Mouse (Mus musculus) neural tube, embryonic 10.5 days (tissue): Measurements from ENCODE around the gene Atp5k.

ENCODE experiments used
- DNase-seq: peaks from one replicate; pipeline ENCODE4 v3.0.0-alpha.2; 2017; ENCODE audit warnings: low spot score; ENCODE audit errors: extremely low spot score

The Atp5k gene

GRCm38 (mm10) chr5:108433804-108434587, at the start of gene Atp5k:
Gene Atp5k, minus strand, starts transcription at chr5:108434448.
- DNase-seq, result peak; percentile 88

DNA sequence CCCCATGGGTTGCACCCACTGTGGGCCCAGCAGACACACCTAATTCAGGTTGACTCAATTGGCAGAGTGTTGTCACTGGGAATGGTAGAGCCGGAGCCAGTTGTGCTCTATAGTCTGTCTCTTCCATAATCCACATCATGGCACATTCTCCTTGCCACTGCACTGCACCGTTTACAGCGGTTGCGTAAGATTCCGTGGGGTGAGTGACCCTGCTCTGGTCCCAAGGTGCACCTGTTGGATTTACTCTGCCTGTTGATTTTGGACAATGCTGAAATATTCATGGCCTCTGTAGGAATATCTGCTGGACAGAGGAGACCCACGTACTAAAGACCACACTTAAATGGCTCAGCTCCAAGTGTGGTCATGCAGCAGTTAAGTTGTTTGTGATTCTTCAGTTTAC, 48.8 kb upstream of the Atp5k start:
- no peak for DNase-seq

GRCm38 (mm10) chr5:108475977-108476376, 41.7 kb upstream of the Atp5k start:
- DNase-seq, result no peak

- DNase-seq, result no peak
Measured at GRCm38 (mm10) chr5:108473737-108474136, 39.5 kb upstream of the Atp5k start.

- DNase-seq, result no peak
Measured at GRCm38 (mm10) chr5:108469617-108470016, 35.4 kb upstream of the Atp5k start.

- DNase-seq, result no peak
Measured at GRCm38 (mm10) chr5:108466647-108467046, 32.4 kb upstream of the Atp5k start.

DNA sequence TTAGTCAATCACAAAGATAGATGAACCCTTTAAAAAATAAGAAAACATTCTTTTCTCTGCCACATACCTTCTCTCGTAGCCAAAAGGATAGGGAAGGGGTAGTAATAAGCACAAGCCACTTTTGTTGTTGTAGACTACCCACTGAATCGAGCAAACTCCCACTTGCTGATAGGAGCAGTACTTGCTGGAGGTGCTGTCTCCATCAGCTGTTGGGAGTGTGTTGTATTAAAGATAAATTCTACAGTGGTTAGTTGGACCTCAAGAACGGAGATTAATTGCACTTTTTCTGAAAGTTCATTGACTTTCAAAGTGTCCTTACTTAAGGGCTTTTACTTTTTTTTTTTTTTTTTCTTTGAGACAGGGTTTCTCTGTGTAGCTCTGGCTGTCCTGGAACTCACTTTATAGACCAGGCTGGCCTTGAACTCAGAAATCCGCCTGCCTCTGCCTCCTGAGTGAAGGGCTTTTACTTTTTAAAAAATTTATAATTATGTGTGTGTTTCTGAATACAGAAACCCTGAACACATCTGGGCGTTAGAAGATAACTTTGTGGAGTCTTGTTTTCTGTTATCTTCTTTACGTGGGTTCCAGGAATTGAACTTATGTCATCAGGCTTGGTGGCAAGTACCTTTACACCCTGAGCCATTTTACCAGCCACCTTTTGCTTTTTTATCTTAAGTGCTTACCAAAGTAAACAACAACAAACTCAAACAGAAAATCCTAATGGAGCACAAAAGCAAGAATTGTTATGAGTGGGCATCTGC, 31.1 kb upstream of the Atp5k start:
- DNase-seq, result no peak

DNA sequence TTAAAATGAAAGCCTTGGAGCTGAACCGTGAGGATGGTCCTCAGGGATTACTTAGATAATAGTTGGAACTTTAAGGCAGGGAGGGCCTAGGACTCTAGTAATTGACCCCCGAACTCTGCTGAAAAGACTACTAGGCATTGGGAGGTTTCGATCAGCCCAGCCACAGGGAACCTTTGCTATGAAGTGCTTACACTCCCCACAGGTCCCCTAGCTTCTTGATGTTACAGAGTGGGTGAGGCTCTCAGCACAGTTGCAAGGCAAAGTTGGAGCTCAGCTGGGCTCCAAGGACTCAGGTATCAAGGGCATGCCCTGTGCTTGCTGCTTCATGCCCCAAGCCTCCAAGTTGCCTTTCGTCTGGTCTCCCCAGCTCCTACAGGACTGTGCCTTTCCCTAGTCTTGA, 28.2 kb upstream of the Atp5k start:
- no peak for DNase-seq

DNA sequence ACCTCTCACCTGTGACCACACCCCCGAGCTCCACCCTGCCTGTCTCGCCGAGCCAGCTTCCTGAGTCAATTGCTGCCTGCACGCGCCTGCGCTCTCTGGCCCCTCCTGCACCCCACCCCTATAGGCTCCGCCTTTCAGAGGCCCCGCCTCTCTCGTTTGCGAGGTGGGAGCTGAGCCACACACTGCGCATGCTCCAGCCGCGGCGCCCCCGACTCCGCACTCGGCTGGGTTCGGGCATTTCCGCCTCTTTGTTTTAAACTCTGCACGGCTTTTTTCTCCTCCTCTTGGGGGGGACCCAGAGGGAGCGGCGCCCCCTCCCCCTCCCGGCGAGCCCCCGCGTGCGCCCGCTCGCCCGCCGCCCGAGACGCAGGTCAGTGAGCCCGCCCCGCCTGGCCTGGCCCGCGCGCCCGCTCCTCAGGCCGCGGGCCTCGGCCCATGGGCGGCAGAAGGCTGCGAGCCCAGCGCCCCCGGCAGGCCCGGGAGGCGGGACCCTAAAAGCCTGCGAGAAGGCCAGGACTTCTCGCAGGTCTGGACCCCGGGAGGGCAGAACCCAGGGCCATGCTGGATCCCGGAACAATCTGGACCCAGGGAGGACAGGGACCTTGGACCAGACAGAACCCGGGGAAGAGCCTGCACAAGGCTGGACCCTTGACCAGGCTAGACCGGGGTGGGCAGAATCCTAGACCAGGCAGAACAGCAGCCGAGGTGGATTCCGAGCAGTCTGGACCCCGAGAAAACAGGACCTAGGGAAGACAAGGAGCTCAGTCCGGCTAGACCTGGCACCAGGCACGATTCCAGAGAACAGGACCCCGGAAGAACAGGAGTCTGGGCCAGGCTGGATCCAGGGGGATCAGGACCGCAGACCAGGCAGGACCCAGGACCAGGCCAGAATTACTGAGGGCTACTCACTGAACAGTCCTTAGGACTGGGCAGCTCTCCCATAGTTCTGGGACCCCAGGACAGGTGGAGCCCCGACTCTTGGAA, 27.1 kb upstream of the Atp5k start, which contains the start of gene Pcgf3:
Gene Pcgf3, plus strand, starts transcription at position 151 of the 984 bp plus-strand sequence.
- DNase-seq, result peak; percentile 96

DNA sequence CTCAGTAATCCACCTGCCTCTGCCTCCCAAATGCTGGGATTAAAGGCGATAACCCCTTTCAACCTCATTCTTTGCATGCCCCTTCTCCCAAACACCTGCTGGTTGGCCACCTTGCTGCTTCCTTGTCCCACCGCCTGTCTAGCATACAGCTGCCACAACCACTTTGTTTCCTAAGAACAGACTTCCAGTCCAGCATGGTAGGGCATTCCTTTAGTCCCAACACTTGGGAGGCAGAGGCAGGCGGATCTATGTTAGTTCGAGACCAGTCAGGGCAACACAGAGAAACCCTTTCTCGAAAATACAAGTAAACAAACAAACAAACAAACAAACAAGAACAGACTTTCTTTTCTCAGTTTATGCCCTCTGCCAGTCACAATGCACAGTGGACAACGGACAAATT, 26.2 kb upstream of the Atp5k start:
- DNase-seq, result no peak

GRCm38 (mm10) chr5:108458706-108459105, 24.5 kb upstream of the Atp5k start:
- DNase-seq, result no peak

DNA sequence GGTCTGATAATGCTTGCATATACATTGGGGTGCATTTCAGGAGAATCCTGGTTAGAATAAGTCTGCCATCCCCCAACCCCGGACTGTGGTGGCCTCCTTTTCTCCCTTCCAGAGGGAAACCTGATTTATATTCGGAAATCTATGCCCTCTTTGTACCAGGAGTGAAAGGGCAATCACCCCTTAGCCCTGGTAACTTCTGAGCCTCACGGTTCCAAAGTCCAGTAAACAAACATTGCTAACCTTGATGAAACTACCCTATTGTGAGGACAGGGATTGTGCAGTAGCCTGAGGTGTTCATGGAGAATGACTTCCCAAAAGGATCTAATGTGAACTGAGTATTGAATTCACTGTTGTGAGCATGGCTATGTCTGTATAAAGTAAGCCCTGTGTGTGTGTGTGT, 19.8 kb upstream of the Atp5k start:
- DNase-seq, result no peak

DNA sequence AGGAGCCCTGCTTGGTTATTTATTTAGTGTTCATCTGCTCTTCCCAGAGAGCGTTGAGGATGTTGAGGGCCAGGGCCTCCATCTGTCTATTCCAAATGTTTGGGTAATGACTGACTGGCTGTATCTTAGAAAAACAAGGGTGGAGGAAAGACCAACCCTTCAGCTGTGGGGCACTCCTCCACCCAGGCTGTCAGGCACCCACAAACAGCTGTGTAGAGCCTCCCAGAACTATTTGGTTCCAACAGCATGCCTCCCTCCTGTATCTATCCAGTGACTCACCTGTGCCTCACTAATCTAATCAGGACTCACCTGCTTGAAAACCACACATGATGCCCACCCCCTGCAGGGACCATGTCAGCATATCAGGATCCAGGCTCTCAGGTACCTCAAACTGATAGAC, 18.2 kb upstream of the Atp5k start:
- no peak for DNase-seq

GRCm38 (mm10) chr5:108451611-108452010, 17.4 kb upstream of the Atp5k start:
- DNase-seq, result no peak

DNA sequence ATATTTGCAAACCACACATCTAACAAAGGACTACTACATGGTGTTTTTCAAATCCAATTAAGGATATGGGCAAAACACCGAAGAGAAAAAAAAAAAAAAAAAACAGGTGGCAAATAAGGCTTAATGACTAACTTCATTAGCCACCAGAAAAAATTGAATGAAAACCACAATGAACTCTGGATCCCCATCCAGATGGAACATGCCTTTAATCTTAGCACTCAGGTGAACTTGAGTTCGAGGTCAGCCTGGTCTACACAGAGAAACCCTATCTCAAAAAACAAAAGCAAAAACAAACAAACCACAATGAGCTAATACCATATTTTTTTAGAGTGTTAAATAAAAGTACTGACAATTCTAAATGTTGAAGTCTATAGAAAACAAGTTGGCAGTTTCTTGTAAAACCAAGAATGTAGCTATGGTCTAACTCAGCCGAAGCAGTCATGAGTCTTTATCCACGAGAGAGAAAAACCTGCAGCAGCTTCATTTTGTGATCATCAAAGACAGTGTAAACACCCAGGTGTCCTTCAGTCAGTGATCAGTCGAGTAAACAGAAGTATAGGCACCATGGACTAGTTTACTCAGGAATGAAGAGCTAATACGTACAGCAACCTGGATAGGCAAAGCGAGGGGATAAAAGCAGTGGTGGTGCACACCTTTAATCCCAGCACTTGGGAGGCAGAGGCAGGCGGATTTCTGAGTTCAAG, 16.7 kb upstream of the Atp5k start:
- DNase-seq, result no peak

DNA sequence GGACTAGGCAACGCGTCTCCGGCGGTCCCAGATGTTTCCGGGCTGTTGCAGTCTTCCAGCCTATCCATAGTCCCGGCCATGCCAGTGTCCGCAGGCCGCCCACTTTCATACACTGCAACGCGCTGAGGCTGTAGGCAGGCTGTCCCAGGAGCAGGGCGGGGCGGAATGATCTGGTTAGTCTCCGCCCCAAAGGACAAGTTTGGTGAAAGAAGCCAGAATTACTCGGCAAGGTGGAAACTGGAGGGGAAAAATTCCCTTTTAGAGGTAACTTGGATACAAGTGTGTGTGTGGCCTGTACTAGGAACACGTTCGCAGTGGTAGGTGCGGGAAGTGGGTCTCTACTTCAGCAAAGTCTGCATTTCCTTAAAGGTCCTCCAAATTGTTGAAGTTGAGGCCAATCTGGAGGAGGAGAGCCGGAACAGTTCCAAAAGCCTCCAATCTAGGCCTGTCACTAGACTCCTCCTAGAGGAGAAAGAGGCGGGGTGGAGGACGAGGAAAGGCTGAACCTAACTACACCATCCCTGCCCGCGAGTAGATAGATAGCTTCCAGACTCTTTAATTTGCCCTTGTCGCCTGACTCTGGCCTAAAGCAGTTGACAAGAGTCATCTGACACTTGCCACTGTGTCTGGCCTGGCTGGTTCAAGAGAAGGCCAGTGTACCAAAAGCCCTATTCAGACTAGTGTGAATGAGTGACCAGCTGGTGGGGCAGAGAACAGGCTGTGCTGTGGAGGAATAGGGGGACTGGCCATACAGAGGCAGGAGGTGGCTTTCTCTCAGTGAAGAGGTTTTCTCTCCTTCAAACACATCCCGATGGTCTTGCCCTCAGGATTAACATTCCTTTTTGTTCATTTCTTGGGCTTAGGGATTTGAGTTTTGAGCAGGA, 14.8 kb upstream of the Atp5k start, which contains the start of gene Mfsd7a:
Gene Mfsd7a, minus strand, starts transcription at position 107 of the 884 bp plus-strand sequence.
- peak; percentile 59 for DNase-seq

- no peak for DNase-seq
Measured at GRCm38 (mm10) chr5:108447857-108448256, 13.6 kb upstream of the Atp5k start.

DNA sequence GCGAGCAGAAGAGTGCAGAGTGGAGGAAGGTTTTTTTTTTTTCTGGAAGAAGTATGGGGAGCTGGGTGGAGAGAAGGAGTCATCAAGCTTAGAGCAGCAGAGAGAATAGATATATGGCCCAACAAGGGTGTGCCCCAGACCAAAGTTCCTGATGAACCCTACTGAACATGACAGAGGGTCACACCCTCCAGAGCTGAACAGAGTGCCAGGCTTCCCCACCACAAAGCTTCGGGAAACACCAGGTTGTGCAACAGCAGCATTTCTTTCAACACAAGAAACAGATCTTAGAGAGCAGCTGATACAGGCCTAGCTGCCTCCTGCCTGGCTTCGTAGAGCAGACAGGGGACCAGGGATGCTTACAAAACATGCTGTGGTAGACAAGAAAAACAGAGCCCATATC, 12.7 kb upstream of the Atp5k start:
- DNase-seq, result no peak

- DNase-seq, result no peak
Measured at GRCm38 (mm10) chr5:108436101-108436500, 1.9 kb upstream of the Atp5k start.

DNA sequence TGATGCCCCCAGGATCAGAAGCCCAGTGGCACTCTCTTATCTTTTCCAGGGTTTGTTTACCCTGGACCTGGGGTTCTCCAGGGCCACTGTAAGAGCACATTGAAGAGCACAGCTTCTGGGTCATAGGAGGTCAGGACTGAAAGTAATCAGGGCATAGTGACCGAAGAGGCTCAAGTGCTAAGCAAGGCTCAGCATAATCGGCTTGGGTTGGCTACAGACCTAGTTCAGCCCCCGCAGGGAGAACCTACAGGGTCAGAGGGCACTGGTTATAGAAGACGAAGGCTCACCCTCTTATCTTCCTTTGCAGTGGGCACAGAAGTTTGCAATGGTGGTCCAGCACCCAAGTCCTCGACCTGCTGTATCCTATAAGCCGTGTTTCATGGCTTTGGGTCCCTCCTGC, 3.1 kb downstream of the Atp5k start:
- no peak for DNase-seq
